Mouse (Mus musculus) forebrain, embryonic 15.5 days (tissue): ENCODE measurements around the gene Hpf1. TPM values are rescaled to one million over a fixed set of nuclear protein-coding genes. Genes with fewer than 3 reads are reported as not detected.

ENCODE experiments used
- polyA plus RNA-seq: library from polyadenylated mRNA; unstranded; fragments of >200 nt; fragmentation: Nextera tagmentation; extraction: Ambion mirVana; gene quantifications from 2 replicates; pipeline ENCODE4 v1.2.1, GENCODE M21; 2015

The Hpf1 gene
- polyA plus RNA-seq, 1 experiment from 2014 or later, result 105 TPM

Other genes with a start within 250 kb of the Hpf1 start
- 62.7 and 63.5 TPM in 2 replicates for gene Clcn3, start 92.9 kb downstream of the Hpf1 start, polyA plus RNA-seq
- gene Nek1, start 102.8 kb downstream of the Hpf1 start, polyA plus RNA-seq, result 22.9 and 24.3 TPM in 2 replicates